8 mouse cellular contexts compared by ENCODE assay signal in the genomic region with DNA sequence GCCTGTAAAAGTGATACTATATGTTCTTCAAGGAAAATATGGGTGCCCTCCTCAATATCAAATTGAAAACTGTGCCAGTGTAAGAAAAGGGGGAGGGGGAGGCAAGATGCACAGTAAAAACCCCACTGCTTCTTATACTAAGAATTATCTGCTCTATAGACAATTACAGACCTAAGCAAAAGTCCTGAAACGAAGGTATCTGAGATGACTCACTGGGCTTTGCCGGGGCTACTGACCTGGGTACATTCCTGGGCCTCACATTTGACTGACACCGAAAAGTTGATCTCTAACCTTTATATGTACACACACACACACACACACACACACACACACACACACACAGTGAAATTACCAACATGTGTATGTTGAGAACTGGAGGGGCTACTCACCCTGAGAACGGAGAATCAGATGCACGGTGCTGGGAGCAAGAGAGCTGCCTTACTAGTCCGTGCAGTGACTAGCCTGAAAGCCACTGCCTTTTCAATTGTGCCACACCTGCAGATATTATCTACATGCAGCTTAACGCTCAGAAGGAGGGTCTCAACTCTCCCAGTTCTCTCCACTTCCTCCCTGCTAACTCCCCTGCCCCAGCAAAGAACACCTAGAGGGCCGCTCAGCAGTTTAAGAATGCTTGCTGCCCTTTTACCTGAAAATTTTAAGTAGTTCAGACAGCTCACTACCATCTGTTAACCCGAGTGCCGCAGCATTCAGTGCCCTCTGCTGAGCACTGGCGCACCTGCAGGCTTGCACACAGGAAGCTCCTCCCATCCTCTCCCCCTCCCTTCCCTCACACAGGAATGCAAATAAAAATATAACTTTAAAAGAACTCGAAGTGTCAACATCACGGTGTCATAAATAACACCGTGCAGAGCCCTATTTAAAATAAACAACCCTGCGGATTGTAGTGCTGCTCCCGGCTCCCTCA. TPM values are rescaled to one million over a fixed set of nuclear protein-coding genes. Genes with fewer than 3 reads are reported as not detected.
DNase-seq lines count a peak whose midpoint lies in the region; ATAC-seq and TF ChIP-seq lines count a peak whose summit lies in the region.

No protein-coding gene starts in this region.

- H3K4me1 ChIP-seq in hindbrain, embryonic 11.5 days (replicated peaks; ENCODE audit: control insufficient read depth, insufficient read depth, low read length) = no peaks in the 10 kb centered on the region
- peaks cover 18% of the 10 kb centered on the region; the same call in 1 of the 2 replicates for H3K4me1 ChIP-seq in lung, postnatal 0 days (ENCODE audit: insufficient read depth, low read depth, low read length)

- 20% methylated on average over 16 of the region's 16 CpGs for WGBS in hindbrain, embryonic 11.5 days
- WGBS in lung, postnatal 0 days = 6% methylated on average over 16 of the region's 16 CpGs

- DNase-seq in Muller cell, postnatal 12 days (ENCODE audit: inconsistent ontology term) = peak; percentile 84
- peak; percentile 46 for DNase-seq in cerebellum, adult 9-11 months
- DNase-seq in frontal cortex, adult 2 months (ENCODE audit: extremely low spot score in 1 of 2, low spot score in 1 of 2) = peak; percentile 44 to 82
- peak; percentile 67 for DNase-seq in hindbrain, embryonic 11.5 days (ENCODE audit: low spot score)
- DNase-seq in layer of hippocampus, postnatal 10 days (ENCODE audit: low spot score in 2 of 2) = peak; percentile 72 to 81
- DNase-seq in lung, postnatal 0 days (ENCODE audit: low spot score) = peak; percentile 96
- DNase-seq in ovary, postnatal 36 days (ENCODE audit: low spot score) = peak; percentile 84
- peak; percentile 94 for DNase-seq in thymus, postnatal 25 days

- peak overlapping the region; percentile 38 for H3K4me3 ChIP-seq in hindbrain, embryonic 11.5 days (ENCODE audit: low read depth, low read length)
- H3K4me3 ChIP-seq in lung, postnatal 0 days (ENCODE audit: low read depth, low read length) = peak overlapping the region; percentile 50

- peak overlapping the region; percentile 55 for H3K4me2 ChIP-seq in hindbrain, embryonic 11.5 days (replicated peaks; ENCODE audit: low read depth, low read length)
- peak overlapping the region; percentile 58 for H3K4me2 ChIP-seq in lung, postnatal 0 days (replicated peaks; ENCODE audit: low read depth, low read length)

- H3K27me3 ChIP-seq in hindbrain, embryonic 11.5 days (ENCODE audit: control insufficient read depth, insufficient read depth, low read length) = no peaks in the 10 kb centered on the region
- no peaks in the 10 kb centered on the region for H3K27me3 ChIP-seq in lung, postnatal 0 days (replicated peaks; ENCODE audit: insufficient read depth, low read length)

- no peaks in the 10 kb centered on the region for H3K9me3 ChIP-seq in hindbrain, embryonic 11.5 days (ENCODE audit: control insufficient read depth, low read length)
- H3K9me3 ChIP-seq in lung, postnatal 0 days (ENCODE audit: low read length) = no peaks in the 10 kb centered on the region

- peak; percentile 93 for TF ChIP-seq CTCF in lung, postnatal 0 days (IDR thresholded peaks at IDR 0.05)

- no peaks in the 10 kb centered on the region for H3K36me3 ChIP-seq in hindbrain, embryonic 11.5 days (ENCODE audit: control insufficient read depth, insufficient read depth, low read length)
- H3K36me3 ChIP-seq in lung, postnatal 0 days (ENCODE audit: insufficient read depth, low read length) = no peaks in the 10 kb centered on the region

- ATAC-seq in hindbrain, embryonic 11.5 days (ENCODE audit: low FRiP score) = peak; percentile 96
- ATAC-seq in lung, postnatal 0 days = peak; percentile 86

- no peak overlapping the region for H3K27ac ChIP-seq in hindbrain, embryonic 11.5 days (ENCODE audit: low read depth, low read length)
- peak overlapping the region; percentile 85 for H3K27ac ChIP-seq in lung, postnatal 0 days (ENCODE audit: low read length)

- peak overlapping the region; percentile 51; the same call in 1 of the 2 replicates for H3K9ac ChIP-seq in hindbrain, embryonic 11.5 days (ENCODE audit: low read depth, low read length)
- H3K9ac ChIP-seq in lung, postnatal 0 days (replicated peaks; ENCODE audit: low read depth) = peak overlapping the region; percentile 53

- TF ChIP-seq EP300 in lung, postnatal 0 days (IDR thresholded peaks at IDR 0.05) = peak; percentile 62

RNA-seq across cellular contexts. Expression of a gene that starts 37.6 kb away (rescaled TPM):
- polyA plus RNA-seq in frontal cortex, adult 2 months (2012; rRNA removed) = 0.20 TPM in 1 of 2 replicates, not detected in the other
- 0.09 TPM in 1 of 2 replicates, not detected in the other for polyA plus RNA-seq in hindbrain, embryonic 11.5 days (2014; fragmentation: Nextera tagmentation; extraction: Ambion mirVana)
- total RNA-seq in layer of hippocampus, postnatal 10 days (2021) = not detected
- 0.39 and 0.48 TPM in 2 replicates for polyA plus RNA-seq in lung, postnatal 0 days (2015; fragmentation: Nextera tagmentation; extraction: Ambion mirVana)

RNA-seq across cellular contexts. Expression of a gene that starts 57.2 kb away (rescaled TPM):
- polyA plus RNA-seq in frontal cortex, adult 2 months (2012; rRNA removed) = 14.0 and 20.5 TPM in 2 replicates
- not detected in 2 replicates for polyA plus RNA-seq in hindbrain, embryonic 11.5 days (2014; fragmentation: Nextera tagmentation; extraction: Ambion mirVana)
- total RNA-seq in layer of hippocampus, postnatal 10 days (2021) = 1 to 10 TPM; 5.2 to 5.8 TPM
- polyA plus RNA-seq in lung, postnatal 0 days (2015; fragmentation: Nextera tagmentation; extraction: Ambion mirVana) = 4.5 and 5.1 TPM in 2 replicates

Comparison
In these comparisons a context has a peak if more than half of its experiments do, and no peak if none do; other contexts are left out.
1. DNase-seq: peak in every context shown above with its lines; median percentile 96 in lung, postnatal 0 days; 94 in thymus, postnatal 25 days; 84 in Muller cell, postnatal 12 days; 84 in ovary, postnatal 36 days; 76 in layer of hippocampus, postnatal 10 days; 67 in hindbrain, embryonic 11.5 days; 63 in frontal cortex, adult 2 months; 46 in cerebellum, adult 9-11 months.